Mouse (Mus musculus) ES-E14 (cell line): ENCODE results near the gene Snrpn. TPM values are rescaled to one million over a fixed set of nuclear protein-coding genes. Genes with fewer than 3 reads are reported as not detected.
"Not testable (repeated sequence)": the region's sequence is repeated elsewhere in the genome, so short reads cannot be mapped to it uniquely, and the experiment has no call there.

Experiments
- DNase-seq: peaks from one replicate; pipeline ENCODE4 v3.0.0-alpha.2; 2013; ENCODE audit warnings: low read depth, low spot score
- H3K27ac ChIP-seq: 2 replicates; pipeline ENCODE4 v1.5.1; 2012; ENCODE audit warnings: low read depth, mild to moderate bottlenecking, low read length, moderate library complexity, mixed read lengths; ENCODE audit not compliant: poor library complexity, insufficient read depth, severe bottlenecking
- H3K36me3 ChIP-seq: 2 replicates; pipeline ENCODE4 v1.6.1; 2012; ENCODE audit warnings: mild to moderate bottlenecking, low read length, moderate library complexity, mixed read lengths; ENCODE audit not compliant: control insufficient read depth, poor library complexity, insufficient read depth, severe bottlenecking
- H3K4me1 ChIP-seq, 2 experiments: fragments of 150-350 bp in 1 of 2; sonication (generic) in 1 of 2; 2 replicates each; pipeline ENCODE4 v1.6.1; 2012; ENCODE audit warnings: low read length in 2 of 2, mild to moderate bottlenecking in 1 of 2, mixed read lengths in 1 of 2; ENCODE audit not compliant: control insufficient read depth in 2 of 2, insufficient read depth in 2 of 2, poor library complexity in 1 of 2
- H3K4me3 ChIP-seq, 2 experiments: fragments of 150-350 bp in 1 of 2; sonication (generic) in 1 of 2; 2 replicates each; pipeline ENCODE4 v1.5.1; 2012; ENCODE audit warnings: low read length in 2 of 2, low read depth in 1 of 2, mild to moderate bottlenecking in 1 of 2, mixed read lengths in 1 of 2; ENCODE audit not compliant: insufficient read depth in 1 of 2, poor library complexity in 1 of 2, severe bottlenecking in 1 of 2
- H3K9ac ChIP-seq: 2 replicates; pipeline ENCODE4 v1.6.1; 2012; ENCODE audit warnings: low read depth, mild to moderate bottlenecking, low read length, mixed read lengths; ENCODE audit not compliant: poor library complexity, insufficient read depth, severe bottlenecking
- H3K9me3 ChIP-seq: fragments of 150-350 bp; sonication (generic); 2 replicates; pipeline ENCODE4 v1.6.1; 2012; ENCODE audit warnings: low read depth, mild to moderate bottlenecking, low read length; ENCODE audit not compliant: control insufficient read depth, insufficient read depth
- CHD2 ChIP-seq: IDR thresholded peaks from 2 replicates; pipeline ENCODE4 v1.6.1; 2014; ENCODE audit warnings: mild to moderate bottlenecking, low read depth, low read length, inconsistent platforms
- HCFC1 ChIP-seq: IDR thresholded peaks from 2 replicates; pipeline ENCODE4 v1.6.1; 2012; ENCODE audit warnings: low read length, inconsistent platforms, borderline replicate concordance; ENCODE audit not compliant: insufficient read depth
- MAFK ChIP-seq: IDR thresholded peaks from 2 replicates; pipeline ENCODE4 v1.6.1; 2014; ENCODE audit warnings: mild to moderate bottlenecking, low read depth, low read length, inconsistent platforms; ENCODE audit not compliant: insufficient read depth
- ZC3H11A ChIP-seq: IDR thresholded peaks from 2 replicates; pipeline ENCODE4 v1.6.1; 2012; ENCODE audit warnings: low read depth, mild to moderate bottlenecking, inconsistent platforms, low read length, borderline replicate concordance
- ZNF384 ChIP-seq: IDR thresholded peaks from 2 replicates; pipeline ENCODE4 v1.6.1; 2012; ENCODE audit warnings: low read depth, low read length, inconsistent platforms
- in situ Hi-C, 2 experiments: fragments of 600-800 bp; cut with MboI; formaldehyde crosslinking; loops; one replicate each; pipeline ENCODE4 v1.15.1; 2025; ENCODE audit warnings: low sequenced_read_pairs in 2 of 2, inconsistent platforms in 1 of 2; ENCODE audit not compliant: unreplicated experiment in 2 of 2
- total RNA-seq: library from RNA; depleted of rRNA; stranded (reverse); fragments of 300-350 nt; gene quantifications from 2 replicates; pipeline ENCODE4 v1.2.3, GENCODE M21; 2012; rRNA removed

Gene Snrpn
- 59.0 and 87.4 TPM in 2 replicates for total RNA-seq

DNA sequence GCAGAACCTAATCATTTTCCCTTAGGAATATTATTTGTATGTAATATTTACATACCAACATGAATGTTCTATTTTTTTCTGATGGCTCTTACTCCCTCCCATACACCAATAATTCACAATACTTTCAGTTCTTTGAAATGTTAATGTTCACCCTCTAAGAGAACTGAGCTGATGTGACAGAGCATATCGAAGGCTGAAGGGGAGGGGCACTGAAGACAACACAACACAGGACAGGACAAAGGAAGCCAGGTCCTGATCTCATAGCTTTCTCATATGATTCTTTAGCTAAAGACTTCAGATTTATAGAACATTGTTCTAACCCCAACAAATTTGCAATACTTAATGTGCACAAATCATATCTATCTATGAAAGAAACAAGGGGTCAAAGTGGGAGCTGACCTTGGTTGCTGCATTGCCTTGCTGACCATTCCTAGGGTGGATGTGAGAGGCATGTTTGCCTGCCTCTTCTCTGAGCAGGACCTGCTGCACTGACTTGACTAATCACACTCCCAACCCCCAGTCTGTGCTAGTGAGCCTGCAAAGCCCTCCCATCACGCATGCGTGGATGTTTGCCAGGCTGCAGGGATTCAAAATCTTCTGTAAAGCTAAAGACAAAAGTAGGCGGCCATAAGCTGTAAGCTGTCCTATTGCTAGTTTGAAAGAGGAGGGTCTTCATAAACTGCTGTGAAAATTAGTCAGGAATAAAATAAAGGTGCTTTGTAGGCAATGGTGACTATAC, at the start of gene Snrpn:
Gene Snrpn, minus strand, starts transcription at position 478 of the 739 bp plus-strand sequence.
- H3K27ac ChIP-seq: no peak within 1 kb of the TSS
- H3K4me1 ChIP-seq: no peaks in the 10 kb centered on the region
- H3K36me3 ChIP-seq: no peaks in the 10 kb centered on the region
- TF ChIP-seq ZNF384 (no peak), CHD2 (no peak), MAFK (no peak), ZC3H11A (no peak), HCFC1 (no peak)
- H3K9ac ChIP-seq: no peak within 1 kb of the TSS
- no peak within 1 kb of the TSS for H3K4me3 ChIP-seq
- in situ Hi-C loops: no loop called here
- H3K9me3 ChIP-seq: no peaks in the 10 kb centered on the region
- no peak for DNase-seq

DNA sequence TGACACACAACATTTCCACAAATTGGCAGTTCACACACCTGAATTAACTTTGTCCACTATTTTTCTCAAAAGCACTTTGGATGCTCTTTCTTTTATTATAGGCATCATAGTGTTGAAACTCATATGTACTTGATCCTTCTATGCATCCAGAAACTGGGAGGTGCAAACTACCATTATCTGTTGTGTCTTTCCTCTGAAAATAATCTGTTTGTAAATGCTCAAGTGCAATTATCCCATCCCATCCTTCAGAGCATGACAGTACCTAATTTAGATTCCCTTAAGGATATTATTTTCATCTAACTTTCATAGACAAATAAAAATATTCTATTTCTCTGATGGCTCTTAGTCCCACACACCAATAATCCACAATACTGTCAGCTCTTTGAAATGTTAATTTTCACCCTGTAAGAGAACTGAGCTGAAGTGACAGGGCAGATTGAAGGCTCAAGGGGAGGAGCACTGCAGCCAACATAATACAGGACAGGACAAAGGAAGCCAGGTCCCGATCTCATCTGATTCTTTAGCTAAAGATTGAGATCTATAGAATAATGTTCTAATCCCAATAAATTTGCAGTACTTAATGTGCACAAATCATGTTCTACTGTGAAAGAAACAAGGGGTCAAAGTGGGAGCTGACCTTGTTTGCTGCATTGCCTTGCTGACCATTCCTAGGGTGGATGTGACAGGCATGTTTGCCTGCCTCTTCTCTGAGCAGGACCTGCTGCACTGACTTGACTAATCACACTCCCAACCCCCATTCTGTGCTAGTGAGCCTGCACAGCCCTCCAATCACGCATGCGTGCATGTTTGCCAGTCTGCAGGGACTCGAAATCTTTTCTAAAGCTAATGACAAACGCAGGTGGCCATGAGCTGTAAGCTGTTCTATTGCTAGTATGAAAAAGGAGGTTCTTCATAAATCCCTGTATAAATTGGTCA, 30.5 kb upstream of the Snrpn start:
- Histone ChIP-seq H3K9ac (no peak overlapping the region), H3K36me3 (no peaks in the 10 kb centered on the region), H3K9me3 (no peaks in the 10 kb centered on the region), H3K4me3 (no peak overlapping the region), H3K4me1 (no peaks in the 10 kb centered on the region), H3K27ac (no peak overlapping the region)
- TF ChIP-seq MAFK: no peak
- TF ChIP-seq HCFC1: no peak
- no peak for TF ChIP-seq ZC3H11A
- no peak for TF ChIP-seq ZNF384
- TF ChIP-seq CHD2: no peak
- in situ Hi-C loops: loop anchor here (25.0 kb wide), 2 partner anchors 108 to 192 kb away; no protein-coding TSS in a partner anchor
- no peak for DNase-seq

DNA sequence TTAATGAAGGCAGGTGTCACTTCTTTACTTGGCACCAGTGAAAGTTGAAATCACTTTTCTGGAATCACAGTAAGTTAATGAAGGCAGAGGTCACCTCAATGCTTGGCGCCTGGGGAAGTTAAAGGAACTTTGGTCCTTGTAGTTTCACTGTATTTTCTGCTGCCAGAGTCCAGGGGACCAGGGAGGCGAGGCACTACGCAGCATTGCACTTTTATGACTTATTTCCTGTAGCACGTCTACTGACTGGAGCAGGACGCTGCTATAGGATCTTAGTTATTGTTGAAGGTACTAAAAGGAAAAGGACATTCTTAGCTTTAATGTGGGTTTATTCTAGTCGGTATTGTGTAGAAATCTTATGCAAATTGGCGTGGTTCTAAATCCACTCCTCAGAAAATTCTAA, 14.7 kb downstream of the Snrpn start:
- in situ Hi-C loops: no loop called here
- Histone ChIP-seq H3K9ac (no peak overlapping the region), H3K36me3 (no peaks in the 10 kb centered on the region), H3K4me3 (no peak overlapping the region), H3K4me1 (no peaks in the 10 kb centered on the region), H3K27ac (no peak overlapping the region), H3K9me3 (no peaks in the 10 kb centered on the region)
- TF ChIP-seq ZNF384 (no peak), CHD2 (no peak)
- DNase-seq: no peak

DNA sequence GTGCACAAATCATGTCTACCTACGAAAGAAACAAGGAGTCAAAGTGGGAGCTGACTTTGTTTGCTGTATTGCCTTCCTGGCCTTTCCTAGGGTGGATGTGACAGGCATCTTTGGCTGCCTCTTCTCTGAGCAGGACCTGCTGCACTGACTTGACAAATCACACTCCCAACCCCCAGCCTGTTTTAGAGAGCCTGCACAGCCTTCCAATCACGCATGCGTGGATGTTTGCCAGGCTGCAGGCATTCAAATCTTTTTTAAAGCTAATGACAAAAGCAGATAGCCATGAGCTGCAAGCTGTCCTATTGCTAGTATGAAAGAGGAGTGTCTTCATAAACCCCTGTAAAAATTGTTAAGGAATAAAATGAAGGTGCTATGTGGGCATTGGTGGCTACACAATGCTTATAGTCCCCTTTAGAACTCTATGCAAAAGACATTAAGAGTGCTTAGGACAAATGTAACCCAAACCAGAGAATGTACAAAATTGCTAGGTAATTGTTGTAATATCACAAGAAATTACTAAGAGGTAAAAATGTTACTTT, 16.9 kb downstream of the Snrpn start:
- in situ Hi-C loops, H3K9ac ChIP-seq, H3K4me3 ChIP-seq: not testable (repeated sequence)

More for the DNA sequence above, 16.9 kb downstream of the Snrpn start:
- not testable (repeated sequence) for DNase-seq, H3K27ac ChIP-seq, H3K9me3 ChIP-seq, H3K36me3 ChIP-seq, H3K4me1 ChIP-seq
